Comparison of ENCODE assay signal across 28 mouse cellular contexts in genomic region chr10:25884512-25884911, GRCm38 (mm10).
"Had no signal": no experiment of that assay in that cellular context is flagged by ENCODE, and none has a peak within 500 bp of the region (broad histone marks: within the 10 kb centered on the region; RNA-seq: fewer than 3 reads in every experiment).

No protein-coding gene starts in this region.

- DNase-seq: gastrocnemius, postnatal 14 days; gastrocnemius, postnatal 36 days; heart, adult 11 months; heart, adult 2 months; heart, postnatal 14 days; heart, postnatal 36 days; kidney, adult 11 months; kidney, adult 2 months; kidney, adult 9 months; kidney, postnatal 14 days; kidney, postnatal 36 days; layer of hippocampus, adult 9-11 months; layer of hippocampus, postnatal 36 days; liver; liver, embryonic 13.5 days had no signal

- H3K4me2 ChIP-seq: heart, embryonic 11.5 days; heart, embryonic 13.5 days; heart, embryonic 15.5 days; hindbrain, embryonic 13.5 days; hindbrain, embryonic 15.5 days; kidney, embryonic 15.5 days; limb, embryonic 12.5 days; liver, embryonic 11.5 days; liver, embryonic 13.5 days; liver, embryonic 15.5 days had no signal

- H3K9ac ChIP-seq: heart, embryonic 13.5 days; heart, embryonic 15.5 days; hindbrain, embryonic 13.5 days; hindbrain, embryonic 15.5 days; kidney, embryonic 15.5 days; limb, embryonic 12.5 days; liver, embryonic 13.5 days; liver, embryonic 15.5 days had no signal

- H3K9me3 ChIP-seq: heart, embryonic 13.5 days; heart, embryonic 15.5 days; hindbrain, embryonic 13.5 days; hindbrain, embryonic 15.5 days; kidney, embryonic 15.5 days; limb, embryonic 10.5 days; limb, embryonic 12.5 days; liver, embryonic 13.5 days; liver, embryonic 15.5 days had no signal

- H3K27me3 ChIP-seq: heart, embryonic 13.5 days; heart, embryonic 15.5 days; hindbrain, embryonic 13.5 days; hindbrain, embryonic 15.5 days; kidney, embryonic 15.5 days; limb, embryonic 12.5 days; liver, embryonic 13.5 days; liver, embryonic 15.5 days had no signal

- H3K4me3 ChIP-seq: heart, adult 2 months; heart, embryonic 13.5 days; heart, embryonic 15.5 days; hindbrain, embryonic 13.5 days; hindbrain, embryonic 15.5 days; kidney, embryonic 15.5 days; limb, embryonic 10.5 days; limb, embryonic 12.5 days; liver, embryonic 13.5 days; liver, embryonic 15.5 days had no signal

- ATAC-seq: hindbrain, postnatal 0 days; intestine, embryonic 16.5 days had no signal

- H3K36me3 ChIP-seq: heart, embryonic 13.5 days; heart, embryonic 15.5 days; hindbrain, embryonic 13.5 days; hindbrain, embryonic 15.5 days; kidney, embryonic 15.5 days; limb, embryonic 10.5 days; limb, embryonic 12.5 days; liver, embryonic 13.5 days; liver, embryonic 15.5 days had no signal

- H3K4me1 ChIP-seq: heart, embryonic 15.5 days; hindbrain, embryonic 13.5 days; hindbrain, embryonic 15.5 days; kidney, embryonic 15.5 days; limb, embryonic 10.5 days; liver, embryonic 13.5 days; liver, embryonic 15.5 days had no signal

- H3K27ac ChIP-seq: heart, adult 2 months; heart, embryonic 13.5 days; heart, embryonic 15.5 days; hindbrain, embryonic 13.5 days; hindbrain, embryonic 15.5 days; hindbrain, postnatal 0 days; kidney, embryonic 15.5 days; kidney, postnatal 0 days; limb, embryonic 10.5 days; limb, embryonic 12.5 days; liver, embryonic 13.5 days; liver, embryonic 15.5 days had no signal
